Mouse (Mus musculus) bone marrow macrophage, adult 2 months (primary cell): ENCODE measurements around the gene Ferd3l.

Experiments used
- CTCF ChIP-seq: IDR thresholded peaks from 2 replicates; pipeline ENCODE4 v1.5.1; 2012; ENCODE audit warnings: low read depth, mild to moderate bottlenecking, low read length, moderate library complexity
- POLR2A ChIP-seq: IDR thresholded peaks from 2 replicates; pipeline ENCODE4 v1.6.1; 2012; ENCODE audit warnings: mild to moderate bottlenecking, low read depth, low read length, borderline replicate concordance

- TF ChIP-seq POLR2A (no peak), CTCF (no peak)
These were observed 37.6 kb downstream of the Ferd3l start for GRCm38 (mm10) chr12:33965661-33966360.
